In genomic region chr11:31649507-31649906, GRCm38 (mm10) we compare ENCODE assay signal across 16 mouse cellular contexts.
"Had no signal": no experiment of that assay in that cellular context is flagged by ENCODE, and none has a peak within 500 bp of the region (broad histone marks: within the 10 kb centered on the region; RNA-seq: fewer than 3 reads in every experiment).

No protein-coding gene starts in this region.

- DNase-seq: retina, postnatal 1 day; right cerebral cortex, adult 18-20 months; right cerebral cortex, postnatal 14 days; right cerebral cortex, postnatal 25 days; right cerebral cortex, postnatal 4 days; spleen, adult 18-20 months; thymus, adult 18-20 months; thymus, adult 2 months; thymus, postnatal 14 days; thymus, postnatal 25 days; thymus, postnatal 36 days; thymus, postnatal 4 days had no signal

- H3K4me1 ChIP-seq: neural tube, embryonic 13.5 days; neural tube, embryonic 15.5 days; stomach, embryonic 15.5 days had no signal

- H3K9me3 ChIP-seq: neural tube, embryonic 15.5 days; stomach, embryonic 15.5 days had no signal

- H3K27me3 ChIP-seq: neural tube, embryonic 13.5 days; neural tube, embryonic 15.5 days; stomach, embryonic 15.5 days had no signal

- H3K9ac ChIP-seq: neural tube, embryonic 13.5 days; neural tube, embryonic 15.5 days; stomach, embryonic 15.5 days had no signal

- H3K36me3 ChIP-seq: neural tube, embryonic 15.5 days; stomach, embryonic 15.5 days had no signal

- H3K4me3 ChIP-seq: neural tube, embryonic 13.5 days; neural tube, embryonic 15.5 days; stomach, embryonic 15.5 days had no signal

- H3K27ac ChIP-seq: neural tube, embryonic 13.5 days; neural tube, embryonic 15.5 days; stomach, embryonic 15.5 days; stomach, postnatal 0 days had no signal

- H3K4me2 ChIP-seq: neural tube, embryonic 13.5 days; neural tube, embryonic 15.5 days; stomach, embryonic 15.5 days had no signal
